Mouse (Mus musculus) monocyte, adult 2 months (primary cell): ENCODE results near the gene Pde10a.
A peak's percentile ranks its signal among the peaks of the same experiment; 100 is the strongest.

Experiments used
- DNase-seq, 2 experiments: peaks; one replicate each; pipeline ENCODE4 v3.0.0; 2022; ENCODE audit warnings: low spot score in 2 of 2, low read depth in 1 of 2

Gene Pde10a

GRCm38 (mm10) chr17:8573542-8574260, 48.5 kb downstream of the Pde10a start:
- DNase-seq, result no peak

DNA sequence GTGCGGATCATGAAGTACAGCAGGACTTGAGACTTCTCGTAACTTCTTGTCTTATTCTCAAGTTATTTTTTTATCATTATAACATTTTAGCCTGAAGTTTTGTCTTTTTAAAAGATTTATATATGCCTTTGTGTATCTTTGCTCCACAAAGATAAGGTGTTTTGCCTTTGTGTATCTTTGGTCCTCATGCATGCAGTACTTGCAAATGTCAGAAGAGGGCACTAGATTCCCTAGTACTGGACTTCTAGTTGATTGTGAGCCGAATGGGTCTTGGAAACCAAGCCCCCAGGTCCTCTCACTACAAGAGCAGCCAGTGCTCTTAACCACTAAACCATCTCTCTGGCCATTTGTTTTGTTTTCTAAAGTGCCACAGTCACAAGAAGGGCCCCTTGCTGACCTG, 55.2 kb downstream of the Pde10a start:
- DNase-seq, result no peak

DNA sequence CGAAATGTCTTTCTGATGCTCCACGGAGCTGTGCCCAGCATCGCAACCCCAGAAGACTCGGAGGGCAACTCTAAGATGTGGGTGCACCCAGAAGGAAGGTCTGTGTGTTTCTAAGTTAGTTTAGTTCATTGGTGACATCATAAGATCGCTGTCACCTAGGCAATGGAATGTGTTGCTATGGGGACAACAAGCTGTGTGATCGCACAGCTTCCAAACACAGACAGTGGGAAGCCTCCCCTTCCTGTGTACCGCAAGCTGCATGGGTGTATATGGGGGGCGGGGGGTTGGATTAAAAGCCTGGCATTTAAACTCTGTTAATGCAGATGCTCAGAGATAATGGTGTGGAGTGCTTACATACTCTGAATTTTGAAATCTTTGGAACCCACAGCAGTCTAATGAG, 56.4 kb downstream of the Pde10a start:
- no peak for DNase-seq

DNA sequence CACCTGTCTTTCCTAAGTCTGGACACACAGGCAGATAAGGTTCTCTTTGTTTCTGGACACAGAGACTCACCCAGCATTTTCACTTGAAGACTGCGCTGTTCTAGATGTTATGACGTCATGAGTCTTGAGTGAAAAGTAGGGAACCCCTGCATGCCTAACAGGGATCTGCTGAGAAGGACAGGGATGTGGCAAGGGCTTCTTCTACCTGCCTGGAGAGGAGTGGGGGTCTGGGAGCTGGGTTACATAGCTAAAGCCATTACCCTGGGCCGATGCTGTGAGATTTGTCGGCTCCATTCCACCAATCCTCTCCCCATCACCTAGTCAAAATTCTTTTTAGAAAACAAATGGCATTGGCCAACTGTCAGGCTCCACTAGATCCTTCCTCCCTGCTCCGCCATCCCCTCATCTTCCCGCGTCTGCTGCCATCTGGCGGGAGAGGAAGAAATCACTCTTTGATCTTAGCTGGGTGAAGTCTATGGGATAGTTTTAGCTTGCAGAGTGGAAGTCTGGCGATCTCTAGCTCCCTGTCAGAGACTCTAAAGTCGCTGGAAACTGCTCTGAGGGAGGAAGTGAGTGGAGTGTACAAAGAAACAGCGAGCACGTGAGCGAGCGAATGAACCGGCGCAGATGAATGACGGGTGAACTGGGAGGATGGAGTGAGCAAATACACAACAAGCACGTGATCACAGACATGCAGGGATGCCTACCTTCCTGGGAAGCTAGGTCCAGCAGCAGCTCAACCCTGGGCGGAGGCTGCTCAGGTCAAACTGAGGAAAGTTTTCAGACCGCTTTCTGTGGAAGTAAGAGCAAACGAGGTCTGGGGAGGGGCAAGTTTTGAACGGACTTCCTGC, 67.5 kb downstream of the Pde10a start:
- peak in 1 of 2 experiments; percentile 10 for DNase-seq

DNA sequence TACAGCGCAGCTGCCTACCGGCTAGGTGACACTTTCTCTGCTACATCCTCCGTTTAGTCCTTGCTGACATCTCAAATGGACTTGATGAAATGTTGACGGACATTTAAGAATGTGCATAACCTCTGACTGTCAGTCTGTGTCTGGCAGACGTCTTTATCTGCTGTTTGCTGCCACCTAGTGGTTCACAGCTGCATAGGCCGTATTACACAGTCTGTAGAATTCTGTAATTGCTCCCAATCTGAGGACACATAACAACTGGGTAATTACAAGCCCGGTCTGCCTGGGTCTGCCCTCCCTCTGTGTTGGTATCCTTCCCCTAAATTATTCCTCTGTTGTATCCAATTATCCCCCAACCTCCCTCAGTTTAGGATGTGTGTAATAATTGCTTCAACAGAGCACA, 72.6 kb downstream of the Pde10a start:
- peak in 1 of 2 experiments; percentile 22 for DNase-seq

DNA sequence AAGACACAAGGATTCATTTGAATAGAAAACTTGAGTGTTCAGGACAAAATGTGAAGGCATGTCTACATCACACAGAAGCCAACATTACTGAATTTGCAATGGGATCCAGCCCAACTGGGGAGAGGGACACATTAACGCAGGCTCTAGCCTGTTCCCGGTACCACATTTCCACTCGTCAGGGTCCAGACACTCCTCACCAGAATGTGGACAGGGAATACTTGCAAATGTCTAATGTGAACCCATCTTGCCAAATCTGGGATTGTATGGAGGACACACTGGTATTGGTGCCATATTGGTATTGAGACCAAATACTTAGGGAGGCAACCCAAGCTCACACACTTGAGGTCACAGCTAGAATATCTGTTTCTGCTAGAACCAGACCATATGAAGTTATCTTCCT, 77.8 kb downstream of the Pde10a start:
- no peak for DNase-seq

DNA sequence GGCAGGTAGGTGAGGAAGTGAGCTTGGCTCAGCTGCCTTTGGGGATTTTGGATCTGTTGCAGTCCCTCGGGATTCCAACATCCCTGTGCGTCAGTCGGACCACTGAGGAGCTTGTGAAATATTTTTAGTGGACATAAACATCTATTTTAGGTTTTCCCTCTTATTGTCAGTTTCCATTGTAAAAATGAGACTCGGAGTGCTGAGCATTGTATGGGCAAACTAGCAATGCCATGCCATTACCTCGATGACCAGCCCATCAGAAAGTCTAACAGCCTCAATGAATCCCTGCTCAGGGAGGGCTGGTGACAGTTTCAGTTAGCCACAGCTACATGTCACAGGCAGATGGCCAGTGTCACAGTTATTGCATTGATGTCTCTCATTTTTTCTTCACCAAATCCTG, 80.7 kb downstream of the Pde10a start:
- no peak for DNase-seq

GRCm38 (mm10) chr17:8606695-8607094, 81.5 kb downstream of the Pde10a start:
- no peak for DNase-seq

DNA sequence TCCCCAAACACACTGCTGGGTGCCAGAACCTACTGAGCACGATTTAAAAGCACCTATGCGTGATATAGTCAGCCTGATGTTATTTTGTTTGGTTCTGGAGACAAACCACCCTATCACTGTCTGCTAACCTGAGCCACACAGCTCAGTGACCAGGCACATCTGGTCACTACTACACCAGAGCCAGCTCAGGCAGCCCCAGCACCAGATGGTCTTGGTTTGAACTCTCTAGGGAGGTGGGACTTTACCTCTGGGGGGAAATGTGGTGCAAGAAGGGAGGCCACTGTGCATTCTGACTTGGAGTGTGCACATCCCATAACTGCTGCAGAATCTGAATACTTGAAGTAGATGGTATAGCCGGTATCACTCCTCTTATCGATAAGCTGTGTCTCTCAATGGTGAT, 86.7 kb downstream of the Pde10a start:
- no peak for DNase-seq

GRCm38 (mm10) chr17:8613882-8614551, 88.8 kb downstream of the Pde10a start:
- peak in 1 of 2 experiments; percentile 22 for DNase-seq

- no peak for DNase-seq
These were observed 95.2 kb downstream of the Pde10a start for GRCm38 (mm10) chr17:8620346-8620745.

GRCm38 (mm10) chr17:8621105-8621504, 95.9 kb downstream of the Pde10a start:
- no peak for DNase-seq

DNA sequence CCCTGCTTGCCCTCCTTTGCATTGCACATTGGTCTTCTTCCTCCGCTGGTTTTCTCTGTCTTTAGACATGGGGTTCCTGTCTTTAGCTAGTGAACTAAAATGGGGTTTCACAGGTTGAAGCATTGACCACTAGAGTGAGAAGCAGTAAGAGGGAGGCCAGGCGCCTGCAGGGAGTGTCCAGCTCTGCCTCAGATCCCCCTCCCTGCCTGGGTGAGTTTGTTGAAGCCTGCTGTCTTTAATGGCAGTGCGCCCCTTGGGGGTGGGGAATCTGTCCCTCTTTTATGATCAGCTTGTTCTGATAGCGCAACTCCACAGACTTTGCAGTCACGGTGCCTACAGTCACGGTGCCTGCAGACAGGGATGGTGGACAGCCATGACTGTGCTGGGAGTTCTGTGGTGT, 96.7 kb downstream of the Pde10a start:
- DNase-seq, result no peak

GRCm38 (mm10) chr17:8626421-8626820, 101.2 kb downstream of the Pde10a start:
- DNase-seq, result no peak

DNA sequence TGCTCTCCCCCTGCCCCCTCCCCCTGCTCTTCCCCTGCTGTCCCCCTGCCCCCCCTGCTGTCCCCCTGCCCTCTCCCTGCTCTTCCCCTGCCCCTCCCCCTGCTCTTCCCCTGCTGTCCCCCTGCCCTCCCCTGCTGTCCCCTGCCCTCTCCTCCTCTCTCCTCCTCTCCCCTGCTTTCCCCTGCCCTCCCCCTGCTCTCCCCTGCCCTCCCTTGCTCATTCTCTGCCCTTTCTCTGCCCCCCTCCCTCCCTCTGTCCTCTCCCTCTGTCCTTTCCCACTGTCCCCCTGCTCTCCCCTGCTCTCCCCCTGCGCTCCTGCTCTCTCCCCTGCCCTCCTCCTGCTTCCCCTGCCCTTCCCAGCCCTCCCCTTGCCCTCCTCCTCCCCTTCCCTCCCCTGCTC, 106.5 kb downstream of the Pde10a start:
- no peak for DNase-seq

DNA sequence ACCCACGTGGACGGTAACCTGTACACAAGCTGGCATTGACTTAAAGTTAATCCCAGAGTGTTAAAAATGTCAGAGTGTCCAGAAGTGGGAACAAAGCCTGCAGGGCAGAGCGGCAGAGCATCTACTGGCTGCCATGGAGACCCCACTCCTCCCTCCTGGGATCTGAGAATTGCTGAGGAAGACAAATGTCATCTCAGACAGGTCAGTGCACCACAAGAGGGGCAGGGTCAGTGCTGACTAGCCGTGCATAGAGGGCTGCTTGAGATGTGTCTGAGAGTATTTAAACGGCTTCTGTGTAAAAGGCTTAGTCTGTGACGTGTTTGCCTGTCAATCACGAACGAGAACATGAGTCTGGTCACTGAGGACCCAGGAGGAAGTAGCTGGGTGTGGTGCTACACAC, 108.4 kb downstream of the Pde10a start:
- DNase-seq, result no peak

DNA sequence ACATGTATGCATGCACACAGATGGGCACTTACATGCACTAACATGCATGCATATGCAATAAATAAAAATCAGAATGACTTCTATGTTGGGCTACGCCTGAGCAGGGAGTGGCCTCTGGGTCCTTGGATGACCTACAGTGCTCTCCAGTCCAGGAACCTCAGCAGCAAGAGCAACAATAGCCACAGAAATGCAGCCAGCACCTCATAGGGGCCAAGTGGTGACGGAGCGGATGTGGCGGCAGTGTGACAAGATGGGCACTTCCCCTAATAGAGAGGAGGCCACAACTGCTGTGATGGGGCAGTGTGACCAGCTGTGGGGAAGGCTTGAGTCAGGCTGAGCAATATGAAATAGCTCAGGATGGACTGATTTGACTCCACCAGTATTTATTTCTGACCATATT, 109.3 kb downstream of the Pde10a start:
- no peak for DNase-seq

GRCm38 (mm10) chr17:8636231-8636630, 111.1 kb downstream of the Pde10a start:
- DNase-seq, result no peak

DNA sequence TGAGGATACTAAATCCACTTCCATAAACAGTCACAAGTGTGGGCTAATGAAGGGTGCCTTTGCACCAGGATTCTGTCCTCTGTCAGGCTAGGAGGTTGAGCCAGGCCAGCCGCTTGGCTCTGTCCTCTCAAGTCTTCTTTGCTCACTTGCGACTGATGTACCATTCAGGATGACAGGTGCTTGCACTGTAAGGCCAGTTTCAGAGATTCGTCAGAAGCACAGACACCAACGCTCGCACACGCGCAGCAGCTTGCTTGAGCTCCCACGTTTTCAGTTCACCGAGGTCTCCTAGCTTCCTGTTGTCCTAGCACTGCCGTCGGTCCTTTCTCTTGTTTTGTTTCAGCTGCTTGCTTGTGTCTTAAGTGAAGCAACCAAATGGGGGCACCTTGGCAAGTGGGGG, 111.5 kb downstream of the Pde10a start:
- DNase-seq, result no peak

GRCm38 (mm10) chr17:8637181-8637580, 112.0 kb downstream of the Pde10a start:
- DNase-seq, result no peak

- DNase-seq, result no peak
These were observed 114.7 kb downstream of the Pde10a start for GRCm38 (mm10) chr17:8639703-8640380.
